Mouse (Mus musculus) telencephalon, adult 2 months (tissue): Measurements from ENCODE around the gene Gm5483.
"Not testable (repeated sequence)": the region's sequence is repeated elsewhere in the genome, so short reads cannot be mapped to it uniquely, and the experiment has no call there.

ENCODE experiments used
- DNase-seq: peaks from one replicate; pipeline ENCODE4 v3.0.0-alpha.2; 2011; ENCODE audit warnings: low read depth, low spot score

Gene Gm5483

GRCm38 (mm10) chr16:36183912-36184311 lies at the start of gene Gm5483:
Gm5483 (plus strand) TSS chr16:36184212.
- not testable (repeated sequence) for DNase-seq

- no peak for DNase-seq
Measured at GRCm38 (mm10) chr16:36138201-36138600, 45.8 kb upstream of the Gm5483 start.

GRCm38 (mm10) chr16:36156402-36156975 lies 27.5 kb upstream of the Gm5483 start, which contains the start of gene Stfa2l1:
Stfa2l1 (plus strand) TSS chr16:36156811.
- DNase-seq: no peak

GRCm38 (mm10) chr16:36167841-36168240 lies 16.2 kb upstream of the Gm5483 start:
- DNase-seq: not testable (repeated sequence)

- no peak for DNase-seq
Measured at GRCm38 (mm10) chr16:36176108-36176507, 7.9 kb upstream of the Gm5483 start.

- DNase-seq: no peak
Measured at GRCm38 (mm10) chr16:36179910-36180309, 4.1 kb upstream of the Gm5483 start.

GRCm38 (mm10) chr16:36199226-36199625 lies 15.2 kb downstream of the Gm5483 start:
- no peak for DNase-seq

GRCm38 (mm10) chr16:36203846-36204245 lies 19.8 kb downstream of the Gm5483 start:
- DNase-seq: no peak

GRCm38 (mm10) chr16:36205684-36206083 lies 21.7 kb downstream of the Gm5483 start:
- DNase-seq: not testable (repeated sequence)

- no peak for DNase-seq
Measured at GRCm38 (mm10) chr16:36209967-36210453, 26.0 kb downstream of the Gm5483 start, which contains the start of gene Gm5416. Gm5416 (plus strand) TSS chr16:36210403.

GRCm38 (mm10) chr16:36221168-36221567 lies 37.2 kb downstream of the Gm5483 start, which contains the start of gene 2010005H15Rik:
2010005H15Rik (plus strand) TSS chr16:36221468.
- DNase-seq: not testable (repeated sequence)
